Mouse (Mus musculus): Measurements from ENCODE around the gene Ptprt.
A peak's percentile ranks its signal among the peaks of the same experiment; 100 is the strongest.

Gene Ptprt

DNA sequence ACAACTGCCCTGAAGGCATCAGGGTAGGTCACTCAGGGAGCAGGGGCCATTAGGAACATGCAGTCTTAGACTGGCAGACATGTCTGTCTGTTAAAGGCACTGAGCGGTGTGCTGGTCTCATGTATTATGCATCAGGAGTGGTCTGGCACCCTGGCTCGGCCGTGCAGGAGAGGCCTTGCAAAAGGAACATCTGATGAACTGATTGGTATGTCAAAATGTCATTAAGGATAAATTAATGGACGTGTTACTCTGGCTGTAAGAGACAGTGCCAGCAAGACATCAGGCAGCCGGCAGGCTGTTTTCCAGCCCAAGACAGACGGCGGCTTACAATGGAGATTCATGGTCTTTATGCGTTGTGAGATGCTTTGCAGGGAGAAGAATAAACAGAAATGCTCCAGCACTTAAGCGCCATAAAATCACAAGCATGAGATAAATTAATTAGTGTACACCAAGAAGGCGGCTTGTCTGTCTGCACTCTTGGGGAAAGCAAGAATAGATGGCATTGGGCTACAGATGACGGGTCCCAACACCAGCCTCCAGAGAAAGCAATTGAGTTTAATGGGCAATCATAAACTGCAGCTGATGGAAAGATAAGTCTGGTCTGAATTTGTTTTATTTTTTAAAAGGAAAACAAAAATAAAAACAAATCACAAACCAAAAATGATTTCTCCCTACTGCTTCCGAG is 992.5 kb downstream of the Ptprt start:
- no peak for DNase-seq (ENCODE audit: low read depth)

GRCm38 (mm10) chr2:161661912-161662311 is 999.0 kb downstream of the Ptprt start:
- DNase-seq (ENCODE audit: low read depth), result no peak

DNA sequence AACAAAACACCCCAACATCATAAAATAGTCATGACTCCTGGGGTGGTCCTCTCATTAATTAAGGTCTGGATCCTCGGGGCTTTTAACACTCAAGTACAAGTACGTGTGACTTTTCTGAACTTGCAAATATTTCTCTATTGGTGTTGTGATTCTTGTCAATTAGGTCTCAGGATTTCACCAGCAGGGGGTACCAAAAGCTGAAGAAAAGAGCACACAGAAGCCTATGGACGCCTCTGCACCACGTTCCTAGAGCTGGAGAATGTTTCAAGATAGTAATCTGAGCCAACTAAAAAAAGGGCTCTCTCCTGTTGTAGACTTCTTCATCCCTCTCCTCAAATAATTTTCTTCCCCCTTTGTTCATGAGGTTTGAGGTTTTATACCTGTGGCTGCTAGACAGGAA is 1000.1 kb downstream of the Ptprt start:
- DNase-seq (ENCODE audit: low read depth), result no peak

GRCm38 (mm10) chr2:161657046-161657445 is 1003.9 kb downstream of the Ptprt start:
- no peak for DNase-seq (ENCODE audit: low read depth)

- DNase-seq (ENCODE audit: low read depth), result no peak
Measured at GRCm38 (mm10) chr2:161656632-161657031, 1004.3 kb downstream of the Ptprt start.

GRCm38 (mm10) chr2:161640805-161641204 is 1020.1 kb downstream of the Ptprt start:
- no peak for DNase-seq (ENCODE audit: low read depth)

GRCm38 (mm10) chr2:161634084-161634483 is 1026.9 kb downstream of the Ptprt start:
- no peak for DNase-seq (ENCODE audit: low read depth)

- DNase-seq (ENCODE audit: low read depth), result no peak
Measured at GRCm38 (mm10) chr2:161625896-161626295, 1035.1 kb downstream of the Ptprt start.

DNA sequence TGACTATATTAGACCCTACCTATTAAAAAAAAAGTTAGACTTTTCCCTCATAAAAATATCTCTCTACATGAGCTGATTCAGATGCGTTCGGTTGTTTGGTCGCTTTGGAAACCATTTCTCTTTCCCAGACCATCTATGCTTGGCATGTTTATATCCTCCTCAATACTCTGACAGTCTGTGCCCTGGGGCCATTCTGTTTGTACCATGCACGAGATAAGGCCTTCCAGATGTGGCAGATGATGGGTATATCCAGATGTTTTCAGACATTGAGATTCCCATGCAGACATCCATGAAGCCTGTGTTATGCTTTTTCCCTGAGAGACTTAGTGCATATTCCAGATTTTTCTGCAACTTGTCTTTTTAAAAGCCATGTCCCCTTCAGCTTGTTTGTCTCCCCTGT is 1052.5 kb downstream of the Ptprt start:
- DNase-seq (ENCODE audit: low read depth), result no peak

GRCm38 (mm10) chr2:161607372-161607771 is 1053.6 kb downstream of the Ptprt start:
- DNase-seq (ENCODE audit: low read depth), result no peak

DNA sequence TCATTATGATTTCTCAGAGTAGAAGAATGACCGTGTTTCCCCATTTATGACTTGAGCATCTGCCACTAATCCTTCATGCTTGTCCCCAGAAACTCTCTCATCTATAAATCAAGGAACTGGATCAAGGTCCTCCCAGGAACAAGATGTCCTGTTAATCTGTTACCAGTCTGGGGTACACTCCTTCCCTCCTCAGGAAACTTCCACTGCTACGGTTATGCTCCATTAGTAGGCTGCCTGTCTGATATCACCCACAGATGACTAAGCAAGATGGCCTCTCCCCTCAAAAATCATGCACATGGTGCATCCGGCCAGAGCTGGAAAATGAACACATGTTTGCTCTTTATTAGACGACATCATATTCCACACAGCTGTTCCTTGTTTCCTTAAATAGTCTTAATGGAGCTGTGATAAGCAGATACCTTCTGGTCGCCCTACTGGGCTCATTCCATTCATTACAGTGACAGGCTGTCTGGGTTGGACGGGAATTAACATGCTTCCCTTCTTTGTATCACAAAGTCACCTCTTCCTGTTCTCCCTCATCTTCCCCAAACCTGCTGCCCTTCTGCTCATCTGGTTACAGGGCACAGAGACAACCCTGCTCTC is 1060.6 kb downstream of the Ptprt start:
- no peak for DNase-seq (ENCODE audit: low read depth)

GRCm38 (mm10) chr2:161593391-161594152 is 1067.4 kb downstream of the Ptprt start:
- no peak for DNase-seq (ENCODE audit: low read depth)

DNA sequence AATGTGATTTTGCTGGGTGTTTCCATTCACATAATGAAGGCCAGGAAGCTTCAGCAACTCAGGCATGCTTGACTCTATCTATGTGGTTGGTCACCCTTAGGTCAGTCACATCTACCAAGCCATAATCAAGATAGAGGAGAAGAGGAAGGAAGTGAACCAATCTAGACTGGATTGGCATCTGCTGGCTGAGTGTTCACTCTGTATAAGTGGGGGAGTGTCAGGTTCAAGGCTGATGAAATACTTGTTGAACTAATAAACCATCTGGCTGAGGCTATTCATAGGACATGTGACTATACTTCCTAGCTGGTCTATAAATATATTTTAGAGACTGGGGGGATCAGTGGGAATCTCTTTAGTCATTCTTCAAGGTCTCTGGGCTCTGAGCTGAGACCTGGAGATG is 1086.5 kb downstream of the Ptprt start:
- no peak for DNase-seq (ENCODE audit: low read depth)

DNA sequence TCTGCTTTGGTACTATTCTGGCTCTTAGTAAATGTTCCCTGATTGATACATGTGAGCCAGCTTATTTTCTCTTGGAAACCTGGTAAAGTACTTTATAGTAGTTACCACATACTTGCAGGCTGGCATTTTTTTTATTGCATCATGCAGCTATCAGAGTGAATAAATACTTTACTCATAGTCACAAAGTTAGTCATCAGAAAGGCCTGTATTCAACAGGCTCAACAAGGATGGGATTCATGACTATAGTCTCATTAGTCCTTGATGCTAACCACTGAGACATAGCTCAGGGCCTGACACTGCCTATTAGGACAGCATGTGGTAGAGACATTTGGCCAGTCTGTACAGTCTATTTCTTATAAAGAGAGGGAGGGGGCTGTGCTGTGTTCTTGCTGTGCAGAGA is 1088.7 kb downstream of the Ptprt start:
- peak; percentile 23 for DNase-seq (ENCODE audit: low read depth)

GRCm38 (mm10) chr2:161570236-161570995 is 1090.5 kb downstream of the Ptprt start:
- peak; percentile 46 for DNase-seq (ENCODE audit: low read depth)

- DNase-seq (ENCODE audit: low read depth), result peak; percentile 46
Measured at GRCm38 (mm10) chr2:161561502-161561901, 1099.4 kb downstream of the Ptprt start.

- no peak for DNase-seq (ENCODE audit: low read depth)
Measured at GRCm38 (mm10) chr2:161557874-161558273, 1103.1 kb downstream of the Ptprt start.

DNA sequence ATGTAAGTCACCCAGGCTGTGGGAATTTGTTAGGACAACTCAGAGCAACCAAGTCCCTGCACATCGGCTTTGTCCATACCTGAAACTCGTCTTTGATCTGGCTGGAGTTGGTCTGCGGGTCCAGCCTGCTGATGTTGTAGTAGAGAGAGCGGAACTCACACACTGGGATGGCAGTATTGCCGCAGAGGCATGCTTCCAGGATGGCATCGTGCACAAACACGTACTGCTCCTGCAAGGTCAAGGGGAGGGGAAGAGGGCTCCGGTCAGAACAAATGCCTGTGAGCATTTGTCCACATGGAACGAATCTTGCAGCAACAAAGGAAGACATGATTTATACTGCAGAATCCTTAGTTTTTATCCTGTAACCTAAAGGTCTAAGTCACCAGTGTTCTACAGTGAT is 1107.3 kb downstream of the Ptprt start:
- DNase-seq (ENCODE audit: low read depth), result no peak

- no peak for DNase-seq (ENCODE audit: low read depth)
Measured at GRCm38 (mm10) chr2:161552011-161552410, 1108.9 kb downstream of the Ptprt start.

DNA sequence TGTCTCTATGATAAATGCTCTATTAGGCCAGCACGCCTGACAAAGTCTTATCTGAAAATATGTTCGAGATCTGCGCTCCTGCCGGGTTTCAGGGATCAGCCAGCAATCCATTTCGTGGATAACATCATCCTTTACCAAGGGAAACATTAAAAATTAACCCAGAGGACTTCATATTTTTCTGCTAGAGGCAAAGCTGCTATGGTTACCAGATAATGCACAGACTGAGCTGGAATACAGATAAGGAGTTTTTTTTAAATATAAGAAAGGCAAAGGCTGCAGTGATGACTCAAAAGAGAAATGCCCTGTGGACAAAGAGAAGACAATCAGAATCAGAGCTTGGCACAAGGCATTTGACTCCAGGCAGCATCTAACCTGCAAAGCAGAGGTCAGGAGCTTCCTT is 1111.4 kb downstream of the Ptprt start:
- DNase-seq (ENCODE audit: low read depth), result no peak

DNA sequence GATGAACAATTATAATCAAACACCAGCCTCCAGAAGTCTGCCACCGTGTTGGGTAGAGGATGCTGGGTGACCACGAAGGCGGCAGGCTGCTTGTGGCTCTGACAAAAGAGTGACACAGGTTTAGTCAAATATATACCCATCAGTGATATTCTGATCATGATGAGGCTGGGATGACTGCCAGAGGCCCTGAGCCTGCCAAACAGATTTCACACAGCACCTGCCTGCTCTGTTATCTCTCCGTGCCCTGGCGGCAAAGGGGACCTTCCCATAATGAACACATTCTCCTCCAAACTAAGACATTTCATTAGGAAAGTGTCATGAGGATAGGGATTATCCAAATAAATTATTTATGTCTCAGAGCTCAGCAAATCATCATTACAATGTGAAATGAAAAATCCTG is 1113.6 kb downstream of the Ptprt start:
- DNase-seq (ENCODE audit: low read depth), result no peak

GRCm38 (mm10) chr2:161545406-161545805 is 1115.5 kb downstream of the Ptprt start:
- no peak for DNase-seq (ENCODE audit: low read depth)
